Mouse (Mus musculus) kidney, embryonic 15.5 days (tissue): ENCODE measurements at regions not wholly inside any gene's neighbourhood (a gene's known extent, or its start where the extent isn't known, plus 50 kb on each side); places are given as distances from the start of the nearest gene placed in this dataset.

Experiments
- ATAC-seq: fragments of 200-750 bp; cut with Nextera tagmentation; replicated peaks from 2 replicates; pipeline ENCODE4 v1.8.0; 2017; ENCODE audit warnings: moderate TSS enrichment; ENCODE audit not compliant: low FRiP score
- H3K27ac ChIP-seq: fragments of 300-500 bp; sonication (generic); 2 replicates; pipeline ENCODE4 v1.5.1; 2015; ENCODE audit warnings: mild to moderate bottlenecking, inconsistent platforms
- H3K27me3 ChIP-seq: fragments of 300-500 bp; sonication (generic); 2 replicates; pipeline ENCODE4 v1.6.1; 2015; ENCODE audit warnings: inconsistent platforms
- H3K36me3 ChIP-seq: fragments of 300-500 bp; sonication (generic); 2 replicates; pipeline ENCODE4 v1.6.1; 2015; ENCODE audit warnings: inconsistent platforms
- H3K4me1 ChIP-seq: fragments of 300-500 bp; sonication (generic); 2 replicates; pipeline ENCODE4 v1.6.1; 2015; ENCODE audit warnings: inconsistent platforms
- H3K4me2 ChIP-seq: fragments of 300-500 bp; sonication (generic); 2 replicates; pipeline ENCODE4 v1.6.1; 2015; ENCODE audit warnings: moderate library complexity, mild to moderate bottlenecking, inconsistent platforms
- H3K4me3 ChIP-seq: fragments of 300-500 bp; sonication (generic); replicated peaks from 2 replicates; pipeline ENCODE4 v1.5.1; 2015; ENCODE audit warnings: mild to moderate bottlenecking, inconsistent platforms
- H3K9ac ChIP-seq: fragments of 300-500 bp; sonication (generic); 2 replicates; pipeline ENCODE4 v1.6.1; 2015; ENCODE audit warnings: mild to moderate bottlenecking, inconsistent platforms
- H3K9me3 ChIP-seq: fragments of 300-500 bp; sonication (generic); replicated peaks from 2 replicates; pipeline ENCODE4 v1.6.1; 2016; ENCODE audit warnings: inconsistent platforms
- WGBS: fragments of 180-500 bp; shearing (Covaris S2); methylation state at CpG from one replicate; pipeline ENCODE4 v1.1.7; 2015; ENCODE audit warnings: mixed read lengths; 5-methylcytosine and 5-hydroxymethylcytosine counted together

DNA sequence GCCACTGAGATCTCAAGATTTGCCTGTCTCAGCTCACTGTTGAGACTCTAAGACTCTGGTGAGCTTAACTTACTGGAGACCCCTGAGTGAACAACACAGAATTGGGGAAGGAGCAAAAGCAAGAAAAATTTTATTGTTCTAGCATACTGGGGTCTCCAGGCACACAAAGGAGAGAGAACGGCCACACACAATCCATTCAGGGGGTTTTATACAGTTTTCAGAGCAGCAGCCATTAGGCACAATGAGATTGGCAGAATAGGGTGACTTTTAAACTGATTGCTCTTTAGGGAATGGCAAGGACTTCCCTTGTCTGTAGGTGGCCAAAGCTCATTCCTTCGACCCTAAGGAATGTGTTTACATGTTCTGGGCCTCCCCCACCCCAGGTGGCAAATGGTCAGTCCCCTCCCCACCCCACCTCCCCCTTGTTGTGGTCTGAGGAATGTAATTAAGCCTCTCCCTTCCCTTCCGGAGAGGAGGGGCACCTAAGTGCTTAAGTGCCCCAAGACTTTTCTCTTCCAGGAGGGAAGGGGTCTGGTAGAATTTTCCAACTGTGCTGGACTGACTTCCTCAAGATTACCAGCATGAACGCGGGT lies 315.6 kb downstream of the Etv1 start:
- Histone ChIP-seq H3K9ac (no peak overlapping the region), H3K36me3 (no peaks in the 10 kb centered on the region), H3K27ac (no peak overlapping the region), H3K4me3 (no peak overlapping the region), H3K4me1 (no peaks in the 10 kb centered on the region), H3K27me3 (no peaks in the 10 kb centered on the region), H3K4me2 (no peak overlapping the region), H3K9me3 (no peaks in the 10 kb centered on the region)
- no peak for ATAC-seq
- WGBS: 10% methylated on average over 5 of the region's 5 CpGs

DNA sequence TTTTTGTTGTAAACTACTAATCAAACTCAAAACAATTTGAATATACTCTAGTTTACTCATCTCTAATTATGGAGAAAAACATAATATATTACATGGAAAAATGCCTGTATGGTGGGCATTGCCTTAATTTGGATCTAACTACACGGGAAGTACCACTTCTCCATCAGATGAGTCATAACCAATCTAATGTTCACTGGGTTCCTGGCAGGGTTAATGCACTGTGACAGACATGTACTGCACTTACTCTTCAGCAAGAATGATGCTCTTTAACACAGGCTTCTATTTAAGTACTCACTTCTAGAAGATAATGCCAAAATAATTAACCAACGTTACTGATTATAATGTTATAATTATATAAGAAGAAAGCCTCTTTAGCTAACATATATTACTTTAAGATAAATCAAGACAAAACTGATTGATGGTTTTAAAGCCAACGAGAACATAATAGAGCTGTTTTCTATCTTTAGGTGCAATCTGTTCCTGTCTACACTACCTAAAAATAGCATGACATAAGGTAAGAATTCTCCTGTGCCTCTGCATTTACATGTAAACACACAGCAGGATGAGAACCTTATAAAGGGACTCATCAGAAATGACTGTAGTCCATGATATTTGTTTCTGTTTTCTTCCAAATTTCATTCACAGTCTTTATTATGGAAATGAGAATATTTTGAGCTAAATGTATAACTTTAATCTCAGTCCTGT lies 344.4 kb downstream of the Etv1 start:
- WGBS: 71% methylated on average over 3 of the region's 3 CpGs
- Histone ChIP-seq H3K4me2 (no peak overlapping the region), H3K36me3 (no peaks in the 10 kb centered on the region), H3K27me3 (no peaks in the 10 kb centered on the region), H3K27ac (no peak overlapping the region), H3K9me3 (no peaks in the 10 kb centered on the region), H3K4me1 (no peaks in the 10 kb centered on the region), H3K9ac (no peak overlapping the region), H3K4me3 (no peak overlapping the region)
- ATAC-seq: no peak

DNA sequence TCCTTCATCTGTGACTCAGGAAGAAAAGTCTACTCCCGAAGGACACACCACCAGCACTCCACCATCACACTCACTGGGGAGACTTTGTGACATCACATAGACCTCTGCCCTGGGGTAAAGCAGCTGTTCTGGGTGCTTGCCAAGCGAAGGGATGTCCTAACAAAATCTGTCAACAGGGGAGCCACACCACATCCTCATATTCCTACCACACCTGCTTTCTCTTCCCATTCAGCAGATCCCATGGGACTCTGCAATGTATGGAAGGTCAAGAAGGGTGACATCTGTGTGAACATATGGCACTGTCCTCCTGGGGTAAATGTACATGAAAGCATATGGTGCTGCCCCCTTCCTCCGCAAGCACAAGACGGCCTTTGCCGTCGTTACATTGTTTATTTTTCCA lies 375.5 kb downstream of the Etv1 start:
- no peak for ATAC-seq
- WGBS: 71% methylated on average over 6 of the region's 6 CpGs

DNA sequence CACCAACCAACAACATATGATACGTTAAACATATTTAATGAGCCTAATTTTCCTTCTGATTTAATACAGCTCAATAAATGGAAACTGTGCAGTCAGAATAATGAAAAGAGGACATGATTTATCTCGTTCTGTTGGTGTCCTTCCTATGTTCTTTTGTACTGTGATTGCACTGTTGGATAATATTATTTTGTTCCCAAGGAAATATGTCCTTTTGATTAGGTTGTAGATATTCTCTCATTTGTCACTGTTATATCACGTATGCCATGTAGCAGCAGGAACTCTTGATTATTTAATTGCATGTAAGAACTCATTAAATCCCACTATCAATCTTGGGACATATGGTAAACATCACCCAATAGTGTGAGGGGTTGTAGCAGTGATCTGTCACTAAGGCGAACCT lies 397.8 kb downstream of the Etv1 start:
- no peak for ATAC-seq
- WGBS: 71% methylated on average over 4 of the region's 4 CpGs
- no peaks in the 10 kb centered on the region for H3K36me3 ChIP-seq
- no peak overlapping the region for H3K4me3 ChIP-seq
- H3K4me1 ChIP-seq: no peaks in the 10 kb centered on the region
- no peak overlapping the region for H3K4me2 ChIP-seq
- H3K9me3 ChIP-seq: no peaks in the 10 kb centered on the region
- H3K27me3 ChIP-seq: no peaks in the 10 kb centered on the region
- no peak overlapping the region for H3K27ac ChIP-seq
- no peak overlapping the region for H3K9ac ChIP-seq

More for the DNA sequence above, 375.5 kb downstream of the Etv1 start:
- no peaks in the 10 kb centered on the region for H3K9me3 ChIP-seq
- H3K4me2 ChIP-seq: no peak overlapping the region
- H3K4me1 ChIP-seq: no peaks in the 10 kb centered on the region
- H3K9ac ChIP-seq: no peak overlapping the region
- no peaks in the 10 kb centered on the region for H3K36me3 ChIP-seq
- no peak overlapping the region for H3K27ac ChIP-seq
- no peaks in the 10 kb centered on the region for H3K27me3 ChIP-seq
- no peak overlapping the region for H3K4me3 ChIP-seq

DNA sequence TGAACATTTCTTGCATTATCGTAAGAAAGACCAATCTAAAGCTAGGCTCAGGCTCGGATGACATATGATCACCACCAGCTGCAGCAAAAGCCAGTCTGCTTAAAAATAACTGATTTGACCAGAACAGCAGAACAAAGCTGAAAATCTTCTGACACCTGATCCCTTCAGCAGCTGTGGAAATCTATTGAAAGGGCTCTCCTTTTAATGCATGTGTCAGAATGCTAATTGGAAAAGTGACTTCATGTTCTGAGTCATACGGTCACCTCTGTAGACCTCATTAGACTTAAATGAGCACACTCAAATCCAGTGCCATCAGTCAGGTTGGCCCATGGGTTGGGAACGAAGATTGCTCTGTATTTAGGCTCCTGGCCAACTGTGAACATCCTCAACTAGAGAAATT lies 444.9 kb downstream of the Etv1 start:
- 48% methylated on average over 4 of the region's 4 CpGs for WGBS
- Histone ChIP-seq H3K4me1 (no peaks in the 10 kb centered on the region), H3K9me3 (no peaks in the 10 kb centered on the region), H3K36me3 (no peaks in the 10 kb centered on the region), H3K9ac (no peak overlapping the region), H3K4me3 (no peak overlapping the region), H3K27me3 (no peaks in the 10 kb centered on the region), H3K27ac (no peak overlapping the region), H3K4me2 (no peak overlapping the region)
- ATAC-seq: 0 out of 2 replicates have a peak, but pooled peaks have one; percentile 33

DNA sequence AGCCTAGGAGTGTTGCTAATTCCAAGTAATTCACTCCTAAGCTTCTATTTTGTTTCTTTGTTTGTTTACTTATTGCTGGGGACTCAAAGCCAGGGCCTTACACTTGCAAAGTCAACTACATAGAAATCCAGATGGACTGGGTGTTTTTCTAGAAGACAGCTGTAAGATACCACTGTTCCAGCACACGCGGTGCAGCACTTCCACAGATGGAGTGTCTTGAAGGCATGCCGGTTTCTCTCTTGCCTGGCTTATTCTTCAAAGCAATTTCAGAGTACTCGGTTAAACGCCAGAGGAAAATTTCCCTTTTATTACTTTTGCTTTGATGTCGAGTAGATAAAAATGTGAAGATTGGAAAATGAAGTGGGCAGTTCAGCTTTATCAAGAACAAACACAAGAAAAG lies 477.4 kb downstream of the Etv1 start:
- 60% methylated on average over 6 of the region's 6 CpGs for WGBS
- no peak for ATAC-seq
- H3K27ac ChIP-seq: no peak overlapping the region

DNA sequence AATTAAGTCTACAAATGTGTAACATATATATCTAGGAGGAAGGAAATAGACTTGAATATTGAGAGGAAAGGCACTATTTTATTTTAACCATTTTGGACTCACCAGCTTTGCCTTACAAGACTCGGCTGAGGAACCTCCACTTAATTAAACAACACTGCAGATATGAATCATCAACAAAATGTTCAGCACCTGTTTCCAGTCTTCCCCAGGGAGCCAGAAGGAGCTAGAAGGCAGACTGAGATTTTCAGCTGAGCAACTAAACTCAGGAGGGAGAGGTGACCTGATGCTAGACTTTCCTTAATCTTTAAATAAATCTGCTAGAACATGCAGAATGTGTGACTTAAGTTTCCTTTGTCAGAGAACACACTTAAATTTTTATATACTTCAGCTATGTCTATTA lies 478.4 kb downstream of the Etv1 start:
- no peak for ATAC-seq

More for the DNA sequence above, 477.4 kb downstream of the Etv1 start:
- no peaks in the 10 kb centered on the region for H3K9me3 ChIP-seq
- no peak overlapping the region for H3K9ac ChIP-seq
- H3K4me1 ChIP-seq: no peaks in the 10 kb centered on the region
- no peaks in the 10 kb centered on the region for H3K36me3 ChIP-seq
- no peak overlapping the region for H3K4me2 ChIP-seq
- no peak overlapping the region for H3K4me3 ChIP-seq
- no peaks in the 10 kb centered on the region for H3K27me3 ChIP-seq

DNA sequence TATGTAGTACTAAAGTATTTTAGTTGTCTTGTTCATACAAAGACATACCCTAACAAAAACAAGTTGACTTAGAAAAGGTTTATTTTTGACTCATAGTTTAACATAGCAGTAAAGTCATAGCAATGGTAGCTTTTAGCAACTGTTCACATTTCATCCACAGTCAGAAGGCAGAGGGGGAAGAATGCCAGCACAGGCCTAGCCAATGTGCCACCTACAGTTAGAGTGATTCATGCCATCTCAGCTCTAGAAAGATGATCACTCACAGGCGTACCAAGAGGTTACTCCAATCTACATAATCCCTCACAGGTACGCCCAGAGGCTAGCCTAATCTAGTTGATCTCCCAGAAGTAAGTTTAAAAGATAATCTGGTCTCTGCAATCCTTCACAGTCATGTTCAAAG lies 510.5 kb downstream of the Etv1 start:
- no peak overlapping the region for H3K9ac ChIP-seq
- 82% methylated on average over 2 of the region's 2 CpGs for WGBS
- H3K9me3 ChIP-seq: no peaks in the 10 kb centered on the region
- no peaks in the 10 kb centered on the region for H3K4me1 ChIP-seq
- no peaks in the 10 kb centered on the region for H3K27me3 ChIP-seq
- no peaks in the 10 kb centered on the region for H3K36me3 ChIP-seq
- no peak overlapping the region for H3K27ac ChIP-seq
- no peak overlapping the region for H3K4me2 ChIP-seq
- H3K4me3 ChIP-seq: no peak overlapping the region
- no peak for ATAC-seq

More for the DNA sequence above, 478.4 kb downstream of the Etv1 start:
- no peaks in the 10 kb centered on the region for H3K9me3 ChIP-seq
- H3K4me3 ChIP-seq: no peak overlapping the region
- H3K36me3 ChIP-seq: no peaks in the 10 kb centered on the region
- H3K4me1 ChIP-seq: no peaks in the 10 kb centered on the region
- WGBS: 60% methylated on average over 1 of the region's 1 CpGs
- no peaks in the 10 kb centered on the region for H3K27me3 ChIP-seq
- H3K9ac ChIP-seq: no peak overlapping the region
- H3K4me2 ChIP-seq: no peak overlapping the region
- no peak overlapping the region for H3K27ac ChIP-seq

DNA sequence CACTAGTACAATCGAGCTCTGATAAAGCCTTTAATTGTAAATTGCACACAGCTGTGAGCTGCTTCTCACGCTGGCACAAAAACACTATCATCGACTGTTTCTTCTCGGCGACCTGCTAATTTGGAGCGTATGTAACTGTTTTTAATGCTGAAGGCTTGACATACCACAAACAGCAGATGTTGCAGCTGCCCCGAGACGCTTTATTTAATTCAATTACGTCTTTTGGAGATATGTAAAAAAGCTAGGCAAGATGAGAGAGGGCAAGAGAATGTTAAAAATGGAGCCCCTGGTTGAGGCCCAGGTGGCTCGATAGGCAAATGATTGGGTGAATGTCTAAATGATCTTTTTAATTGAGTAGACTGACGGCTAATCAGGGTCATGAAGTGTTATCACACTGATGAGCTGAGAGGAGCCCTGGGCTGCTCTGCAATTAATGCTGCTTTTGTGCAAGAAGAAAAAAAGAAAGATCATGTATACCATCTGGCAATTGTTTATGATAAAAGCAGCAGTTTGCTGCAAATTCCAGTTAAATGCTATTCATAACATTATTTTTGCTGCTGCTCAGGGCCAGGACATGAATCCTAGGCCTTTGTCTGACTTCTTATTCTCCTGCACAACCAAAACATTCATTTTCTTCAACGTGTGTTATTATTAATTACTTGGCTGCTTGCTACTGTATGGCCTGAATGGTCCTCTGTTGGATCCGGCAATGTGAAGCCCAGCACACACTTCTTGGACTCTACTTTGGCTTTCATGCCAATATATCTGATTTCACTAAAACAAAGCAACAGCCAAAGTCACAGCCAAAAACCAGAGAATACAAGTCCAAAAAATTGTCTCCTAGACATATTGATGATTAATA lies 522.4 kb downstream of the Etv1 start:
- ATAC-seq: no peak
- H3K9me3 ChIP-seq: no peaks in the 10 kb centered on the region
- H3K4me3 ChIP-seq: no peak overlapping the region
- no peak overlapping the region for H3K27ac ChIP-seq
- no peak overlapping the region for H3K4me2 ChIP-seq
- WGBS: 72% methylated on average over 13 of the region's 13 CpGs
- no peaks in the 10 kb centered on the region for H3K4me1 ChIP-seq
- H3K9ac ChIP-seq: no peak overlapping the region
- H3K27me3 ChIP-seq: no peaks in the 10 kb centered on the region
- no peaks in the 10 kb centered on the region for H3K36me3 ChIP-seq

DNA sequence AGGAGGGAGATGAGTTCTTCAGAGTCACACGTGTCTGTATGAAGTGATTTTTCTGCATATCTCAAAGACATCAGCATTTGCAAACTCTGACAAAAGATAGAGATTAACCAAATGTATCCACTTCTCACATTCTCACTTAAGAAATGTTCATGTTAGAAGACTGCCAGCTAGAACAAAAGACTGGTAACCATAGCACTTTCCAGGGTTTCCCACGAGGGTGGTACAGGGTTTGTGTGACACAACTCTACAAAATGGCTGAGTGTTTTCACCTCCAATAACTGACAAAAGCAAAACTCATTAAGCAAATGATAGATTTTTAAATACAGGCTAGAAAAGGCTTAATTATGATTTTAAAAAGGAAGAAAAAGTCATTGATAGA lies 523.0 kb downstream of the Etv1 start:
- H3K4me3 ChIP-seq: no peak overlapping the region
- no peak overlapping the region for H3K27ac ChIP-seq
- WGBS: 73% methylated on average over 2 of the region's 2 CpGs
- ATAC-seq: no peak
- no peaks in the 10 kb centered on the region for H3K9me3 ChIP-seq
- H3K4me1 ChIP-seq: no peaks in the 10 kb centered on the region
- no peaks in the 10 kb centered on the region for H3K36me3 ChIP-seq
- no peaks in the 10 kb centered on the region for H3K27me3 ChIP-seq
- no peak overlapping the region for H3K4me2 ChIP-seq
- no peak overlapping the region for H3K9ac ChIP-seq

DNA sequence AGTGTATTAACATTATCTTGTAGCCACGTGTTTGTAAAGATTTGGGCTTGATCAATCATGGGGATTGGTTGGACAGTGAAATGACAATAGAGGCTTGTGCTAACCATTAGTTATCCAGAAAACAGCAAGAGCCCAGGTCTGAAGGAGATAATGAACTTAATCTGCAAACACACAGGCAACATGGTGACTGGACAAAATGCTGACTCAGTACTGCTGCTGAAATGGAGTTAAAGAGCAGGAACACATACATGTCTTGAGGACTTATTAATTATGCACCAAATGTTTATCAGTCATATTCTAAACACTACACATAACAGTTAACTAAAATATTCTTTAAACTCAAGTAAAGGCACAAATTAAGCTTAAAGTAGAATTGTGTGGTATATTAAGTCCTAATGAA lies 528.6 kb downstream of the Etv1 start:
- H3K4me1 ChIP-seq: no peaks in the 10 kb centered on the region
- no peak overlapping the region for H3K9ac ChIP-seq
- no peaks in the 10 kb centered on the region for H3K27me3 ChIP-seq
- H3K4me3 ChIP-seq: no peak overlapping the region
- H3K36me3 ChIP-seq: no peaks in the 10 kb centered on the region
- ATAC-seq: no peak
- H3K4me2 ChIP-seq: no peak overlapping the region
- no peak overlapping the region for H3K27ac ChIP-seq
- WGBS: 89% methylated on average over 1 of the region's 1 CpGs
- no peaks in the 10 kb centered on the region for H3K9me3 ChIP-seq

DNA sequence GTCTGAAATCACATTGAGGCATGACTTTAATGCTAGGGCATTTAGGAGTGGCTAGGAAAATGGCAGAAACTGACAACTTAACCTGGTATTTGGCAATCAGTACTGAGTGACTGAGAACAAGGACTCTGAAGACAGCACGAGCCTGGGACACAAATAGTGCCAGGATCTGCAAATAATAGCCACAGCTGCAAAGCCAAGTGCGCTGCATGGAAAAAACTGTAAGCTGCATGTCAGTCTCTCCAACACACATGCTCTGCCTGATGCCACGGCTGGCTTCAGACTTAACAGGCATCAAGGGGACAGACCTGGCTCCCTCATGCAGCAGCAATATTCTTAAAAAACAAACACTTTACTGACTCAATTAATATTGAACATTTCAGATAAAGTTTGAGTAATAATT lies 530.7 kb downstream of the Etv1 start:
- no peak for ATAC-seq
- no peaks in the 10 kb centered on the region for H3K9me3 ChIP-seq
- no peaks in the 10 kb centered on the region for H3K27me3 ChIP-seq
- H3K4me1 ChIP-seq: no peaks in the 10 kb centered on the region
- no peaks in the 10 kb centered on the region for H3K36me3 ChIP-seq
- WGBS: 87% methylated on average over 3 of the region's 3 CpGs
- H3K4me3 ChIP-seq: no peak overlapping the region
- H3K27ac ChIP-seq: no peak overlapping the region
- no peak overlapping the region for H3K4me2 ChIP-seq
- H3K9ac ChIP-seq: no peak overlapping the region
